Mouse (Mus musculus): ENCODE data around the gene Chdh. TPM values are rescaled to one million over a fixed set of nuclear protein-coding genes. Genes with fewer than 3 reads are reported as not detected.

The Chdh gene
- polyA plus RNA-seq, 1 experiment, result 2.2 TPM

GRCm38 (mm10) chr14:30019792-30020575 lies 11.2 kb downstream of the Chdh start:
- Histone ChIP-seq H3K27ac (ENCODE audit: insufficient read depth, low read length) (no peak overlapping the region), H3K4me1 (ENCODE audit: control insufficient read depth, insufficient read depth, low read length) (no peaks in the 10 kb centered on the region), H3K4me3 (ENCODE audit: insufficient read depth, low read length) (no peak overlapping the region)
- TF ChIP-seq POLR2A (IDR thresholded peaks at IDR 0.05; ENCODE audit: extremely low read depth, insufficient read depth, low read length), result no peak
- no peak for TF ChIP-seq CTCF (IDR thresholded peaks at IDR 0.05; ENCODE audit: extremely low read depth, insufficient read depth, low read length)

- Histone ChIP-seq H3K27ac (ENCODE audit: insufficient read depth, low read length) (no peak overlapping the region), H3K4me3 (ENCODE audit: insufficient read depth, low read length) (no peak overlapping the region), H3K4me1 (ENCODE audit: control insufficient read depth, insufficient read depth, low read length) (no peaks in the 10 kb centered on the region)
- TF ChIP-seq CTCF (IDR thresholded peaks at IDR 0.05; ENCODE audit: extremely low read depth, insufficient read depth, low read length), result no peak
- no peak for TF ChIP-seq POLR2A (IDR thresholded peaks at IDR 0.05; ENCODE audit: extremely low read depth, insufficient read depth, low read length)
Measured at GRCm38 (mm10) chr14:30022471-30022870, 13.6 kb downstream of the Chdh start.

GRCm38 (mm10) chr14:30024387-30024786 lies 15.6 kb downstream of the Chdh start:
- TF ChIP-seq POLR2A (IDR thresholded peaks at IDR 0.05; ENCODE audit: extremely low read depth, insufficient read depth, low read length), result no peak
- no peak for TF ChIP-seq CTCF (IDR thresholded peaks at IDR 0.05; ENCODE audit: extremely low read depth, insufficient read depth, low read length)
- H3K4me3 ChIP-seq (ENCODE audit: insufficient read depth, low read length), result no peak overlapping the region
- H3K4me1 ChIP-seq (ENCODE audit: control insufficient read depth, insufficient read depth, low read length), result no peaks in the 10 kb centered on the region
- no peak overlapping the region for H3K27ac ChIP-seq (ENCODE audit: insufficient read depth, low read length)

GRCm38 (mm10) chr14:30027378-30027777 lies 18.6 kb downstream of the Chdh start:
- TF ChIP-seq POLR2A (IDR thresholded peaks at IDR 0.05; ENCODE audit: extremely low read depth, insufficient read depth, low read length), result no peak
- TF ChIP-seq CTCF (IDR thresholded peaks at IDR 0.05; ENCODE audit: extremely low read depth, insufficient read depth, low read length), result peak; percentile 42

DNA sequence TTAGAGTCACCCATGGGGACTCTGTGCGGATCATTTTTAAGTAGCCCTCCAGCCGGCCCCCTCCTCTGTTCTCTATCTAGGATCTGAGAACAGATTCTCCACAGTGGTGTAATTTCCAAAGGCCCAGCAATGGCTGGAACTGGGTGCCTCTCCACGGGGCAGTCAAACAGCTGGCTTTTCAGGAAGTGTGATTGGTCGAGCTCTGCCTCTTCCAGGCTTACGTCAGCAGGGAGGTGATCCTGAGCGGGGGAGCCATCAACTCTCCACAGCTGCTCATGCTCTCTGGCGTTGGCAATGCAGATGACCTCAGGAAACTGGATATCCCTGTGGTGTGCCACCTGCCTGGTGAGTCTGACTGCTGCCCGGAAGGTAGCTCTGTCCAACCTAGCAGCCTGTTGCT lies 24.6 kb downstream of the Chdh start:
- no peak overlapping the region for H3K4me3 ChIP-seq (ENCODE audit: insufficient read depth, low read length)
- H3K27ac ChIP-seq (ENCODE audit: insufficient read depth, low read length), result no peak overlapping the region
- no peak for TF ChIP-seq POLR2A (IDR thresholded peaks at IDR 0.05; ENCODE audit: extremely low read depth, insufficient read depth, low read length)
- TF ChIP-seq CTCF (IDR thresholded peaks at IDR 0.05; ENCODE audit: extremely low read depth, insufficient read depth, low read length), result no peak
- no peaks in the 10 kb centered on the region for H3K4me1 ChIP-seq (ENCODE audit: control insufficient read depth, insufficient read depth, low read length)

More at GRCm38 (mm10) chr14:30027378-30027777, 18.6 kb downstream of the Chdh start:
- no peak overlapping the region for H3K4me3 ChIP-seq (ENCODE audit: insufficient read depth, low read length)
- no peak overlapping the region for H3K27ac ChIP-seq (ENCODE audit: insufficient read depth, low read length)
- no peaks in the 10 kb centered on the region for H3K4me1 ChIP-seq (ENCODE audit: control insufficient read depth, insufficient read depth, low read length)

- Histone ChIP-seq H3K27ac (ENCODE audit: insufficient read depth, low read length) (no peak overlapping the region), H3K4me1 (ENCODE audit: control insufficient read depth, insufficient read depth, low read length) (no peaks in the 10 kb centered on the region), H3K4me3 (ENCODE audit: insufficient read depth, low read length) (no peak overlapping the region)
- TF ChIP-seq CTCF (IDR thresholded peaks at IDR 0.05; ENCODE audit: extremely low read depth, insufficient read depth, low read length) (no peak), POLR2A (IDR thresholded peaks at IDR 0.05; ENCODE audit: extremely low read depth, insufficient read depth, low read length) (no peak)
Measured at GRCm38 (mm10) chr14:30038431-30038830, 29.6 kb downstream of the Chdh start.

DNA sequence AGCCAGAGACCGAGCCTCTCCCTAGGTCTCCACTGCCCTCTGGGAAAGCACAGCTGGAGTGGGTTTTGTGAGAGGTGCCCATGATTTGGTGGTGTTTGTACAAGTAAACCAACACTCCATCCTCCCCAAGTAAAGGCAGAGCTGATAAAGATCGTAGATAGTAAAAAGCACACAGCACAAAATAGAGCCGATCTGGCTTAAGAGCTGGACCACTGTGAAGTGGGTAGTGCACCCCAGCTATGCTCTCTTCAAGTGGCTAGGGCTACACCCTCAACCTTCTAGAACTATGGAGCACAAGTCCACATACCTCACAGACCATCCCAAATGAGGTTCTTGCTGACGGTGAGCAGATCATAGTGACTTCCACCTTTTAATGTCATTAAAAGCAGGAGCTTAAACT lies 30.6 kb downstream of the Chdh start:
- TF ChIP-seq CTCF (IDR thresholded peaks at IDR 0.05; ENCODE audit: extremely low read depth, insufficient read depth, low read length), result no peak
- no peak for TF ChIP-seq POLR2A (IDR thresholded peaks at IDR 0.05; ENCODE audit: extremely low read depth, insufficient read depth, low read length)
- Histone ChIP-seq H3K4me3 (ENCODE audit: insufficient read depth, low read length) (no peak overlapping the region), H3K4me1 (ENCODE audit: control insufficient read depth, insufficient read depth, low read length) (no peaks in the 10 kb centered on the region), H3K27ac (ENCODE audit: insufficient read depth, low read length) (no peak overlapping the region)

DNA sequence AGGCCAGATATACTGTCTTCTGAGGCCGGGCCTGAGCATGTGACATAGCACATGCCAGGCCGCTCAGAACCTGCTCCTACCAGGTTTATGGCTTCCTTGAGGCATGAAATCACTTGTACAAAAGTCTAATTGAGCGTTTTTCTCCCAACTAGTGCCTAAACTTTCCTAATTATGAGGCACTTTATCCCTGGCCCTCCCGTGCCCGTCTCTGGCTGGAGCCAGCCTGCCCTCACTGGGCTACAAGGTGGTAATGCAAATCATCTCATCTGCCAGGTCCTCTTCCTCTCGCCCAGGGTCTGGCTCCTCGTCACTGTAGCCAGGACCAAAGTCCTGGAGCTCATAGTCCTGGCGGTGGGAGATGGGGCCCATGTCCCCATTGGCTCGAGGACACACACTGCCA lies 33.0 kb downstream of the Chdh start:
- no peak overlapping the region for H3K27ac ChIP-seq (ENCODE audit: insufficient read depth, low read length)
- H3K4me1 ChIP-seq (ENCODE audit: control insufficient read depth, insufficient read depth, low read length), result no peaks in the 10 kb centered on the region
- no peak overlapping the region for H3K4me3 ChIP-seq (ENCODE audit: insufficient read depth, low read length)
- TF ChIP-seq CTCF (IDR thresholded peaks at IDR 0.05; ENCODE audit: extremely low read depth, insufficient read depth, low read length) (no peak), POLR2A (IDR thresholded peaks at IDR 0.05; ENCODE audit: extremely low read depth, insufficient read depth, low read length) (no peak)

GRCm38 (mm10) chr14:30043356-30043940 lies 34.6 kb downstream of the Chdh start:
- TF ChIP-seq CTCF (IDR thresholded peaks at IDR 0.05; ENCODE audit: extremely low read depth, insufficient read depth, low read length) (no peak), POLR2A (IDR thresholded peaks at IDR 0.05; ENCODE audit: extremely low read depth, insufficient read depth, low read length) (no peak)
- Histone ChIP-seq H3K4me1 (ENCODE audit: control insufficient read depth, insufficient read depth, low read length) (no peaks in the 10 kb centered on the region), H3K4me3 (ENCODE audit: insufficient read depth, low read length) (no peak overlapping the region), H3K27ac (ENCODE audit: insufficient read depth, low read length) (no peak overlapping the region)

DNA sequence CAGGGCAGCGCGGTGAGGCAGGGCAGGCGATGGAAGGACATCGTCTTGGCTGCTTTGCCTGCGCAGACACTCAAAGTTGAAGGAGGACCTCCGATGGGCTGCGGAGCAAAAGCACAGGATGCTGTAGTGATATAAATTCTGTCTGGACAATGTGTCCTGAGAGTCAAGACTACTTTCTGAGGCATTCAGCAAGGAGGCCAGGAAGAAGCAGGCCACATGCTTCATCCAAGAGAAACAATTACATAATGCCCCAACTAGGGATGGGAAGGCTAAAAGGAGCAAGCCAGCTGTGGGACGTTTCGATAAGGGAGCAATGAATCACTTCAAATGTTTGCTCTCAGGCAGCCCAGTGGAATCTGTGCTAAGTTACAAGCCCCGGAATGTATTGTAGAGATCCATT lies 36.4 kb downstream of the Chdh start:
- TF ChIP-seq POLR2A (IDR thresholded peaks at IDR 0.05; ENCODE audit: extremely low read depth, insufficient read depth, low read length) (no peak), CTCF (IDR thresholded peaks at IDR 0.05; ENCODE audit: extremely low read depth, insufficient read depth, low read length) (no peak)
- no peak overlapping the region for H3K4me3 ChIP-seq (ENCODE audit: insufficient read depth, low read length)
- H3K27ac ChIP-seq (ENCODE audit: insufficient read depth, low read length), result no peak overlapping the region
- H3K4me1 ChIP-seq (ENCODE audit: control insufficient read depth, insufficient read depth, low read length), result no peaks in the 10 kb centered on the region
